Mouse (Mus musculus): ENCODE data around the gene Sds.

Sds gene

DNA sequence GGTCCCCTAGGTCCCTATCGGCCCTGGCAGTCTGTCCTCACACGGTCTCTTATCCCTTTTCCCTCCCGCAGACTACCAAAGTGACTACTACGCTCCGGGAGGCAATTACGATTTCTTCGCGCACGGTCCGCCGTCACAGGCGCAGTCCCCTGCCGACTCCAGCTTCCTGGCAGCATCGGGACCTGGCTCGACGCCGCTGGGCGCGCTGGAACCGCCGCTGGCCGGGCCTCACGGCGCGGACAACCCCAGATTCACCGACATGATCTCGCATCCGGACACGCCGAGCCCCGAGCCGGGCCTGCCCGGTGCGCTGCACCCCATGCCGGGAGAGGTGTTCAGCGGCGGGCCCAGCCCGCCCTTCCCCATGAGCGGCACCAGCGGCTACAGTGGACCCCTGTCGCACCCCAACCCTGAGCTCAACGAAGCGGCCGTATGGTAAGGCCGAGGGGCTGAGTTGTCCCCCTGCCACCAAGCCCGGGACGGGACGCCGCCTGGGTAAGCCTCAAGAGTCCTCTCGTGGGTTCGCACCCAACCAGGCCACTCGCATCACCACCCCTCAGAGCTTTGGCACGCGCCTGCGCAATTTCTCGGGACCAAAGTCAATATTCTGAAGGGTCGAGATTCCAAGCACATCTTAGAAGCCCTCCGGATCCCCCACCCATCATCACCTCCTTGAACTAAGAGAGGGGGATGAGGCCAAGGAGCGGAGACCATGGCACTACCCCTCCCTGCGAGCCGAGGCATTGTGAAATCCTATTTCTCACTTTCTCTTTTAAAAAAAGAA, 36.2 kb upstream of the Sds start:
- DNase-seq (ENCODE audit: low read depth, low spot score) = no peak

DNA sequence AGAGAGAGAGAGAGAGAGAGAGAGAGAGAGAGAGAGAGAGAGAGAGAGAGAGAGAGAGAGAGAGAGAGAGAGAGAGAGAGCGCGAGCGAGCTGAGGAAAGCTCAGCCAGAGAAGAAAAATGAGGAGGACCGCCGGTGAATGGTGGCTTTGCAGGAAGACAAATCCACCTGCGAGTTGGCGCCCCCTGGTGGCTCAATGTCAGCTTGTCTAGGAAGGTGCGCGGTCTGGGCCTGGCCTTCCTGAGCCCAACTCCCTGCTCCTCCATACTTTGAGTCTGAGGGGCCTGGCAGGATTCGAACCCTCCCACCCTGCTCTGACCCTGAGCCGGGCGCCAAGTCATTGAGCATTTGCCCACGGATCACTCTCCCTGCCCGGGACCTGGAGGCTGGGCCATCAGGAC, 35.6 kb upstream of the Sds start:
- DNase-seq (ENCODE audit: low read depth, low spot score) = peak; percentile 68

DNA sequence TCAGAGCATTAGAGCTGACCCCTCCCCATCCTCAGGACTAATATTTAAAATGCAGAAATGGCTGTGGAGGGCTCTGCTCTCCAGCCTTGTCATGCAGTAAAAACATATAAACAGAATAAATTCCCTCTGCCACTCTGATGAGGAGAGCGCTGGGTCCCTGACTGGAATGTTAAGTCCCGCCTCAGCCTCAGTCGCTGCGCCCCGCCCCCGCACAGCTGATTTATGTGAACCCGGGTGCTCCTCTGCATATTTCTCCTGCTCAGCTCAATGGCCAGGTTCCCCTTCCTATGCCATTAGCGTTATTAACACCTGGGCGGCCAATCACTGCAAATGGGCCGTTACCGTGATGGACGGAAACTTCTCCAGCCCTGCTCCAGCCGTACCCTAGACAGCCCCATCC, 29.0 kb upstream of the Sds start:
- no peak for DNase-seq (ENCODE audit: low read depth, low spot score)

DNA sequence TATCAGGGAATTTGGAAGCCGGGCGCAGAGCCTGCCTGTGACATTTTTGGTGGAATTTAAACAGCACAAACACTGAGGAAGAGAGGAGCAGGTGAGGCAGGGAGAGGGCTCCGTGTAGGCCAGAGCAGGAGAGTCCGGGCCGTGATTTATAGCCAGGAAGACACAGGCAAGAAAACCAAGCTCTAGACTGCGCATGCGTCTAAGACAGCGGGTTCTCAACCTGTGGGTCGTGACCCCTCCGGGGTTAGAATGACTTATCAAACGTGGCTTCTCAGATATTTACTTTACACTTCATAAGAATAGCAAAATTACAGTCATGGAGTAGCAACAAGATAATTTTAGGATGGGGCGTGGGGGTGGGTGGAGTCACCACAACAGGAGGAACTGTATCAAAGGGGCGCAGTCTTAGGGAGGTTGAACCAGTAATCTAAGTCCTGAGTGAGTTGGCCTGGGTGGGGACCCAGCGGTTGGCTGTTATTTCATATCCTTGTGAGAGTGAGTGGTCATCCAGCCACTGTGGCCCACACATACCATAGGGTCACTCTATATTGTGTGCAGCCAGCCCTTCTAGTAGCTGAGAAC, 21.5 kb upstream of the Sds start:
- DNase-seq (ENCODE audit: low read depth, low spot score) = no peak

DNA sequence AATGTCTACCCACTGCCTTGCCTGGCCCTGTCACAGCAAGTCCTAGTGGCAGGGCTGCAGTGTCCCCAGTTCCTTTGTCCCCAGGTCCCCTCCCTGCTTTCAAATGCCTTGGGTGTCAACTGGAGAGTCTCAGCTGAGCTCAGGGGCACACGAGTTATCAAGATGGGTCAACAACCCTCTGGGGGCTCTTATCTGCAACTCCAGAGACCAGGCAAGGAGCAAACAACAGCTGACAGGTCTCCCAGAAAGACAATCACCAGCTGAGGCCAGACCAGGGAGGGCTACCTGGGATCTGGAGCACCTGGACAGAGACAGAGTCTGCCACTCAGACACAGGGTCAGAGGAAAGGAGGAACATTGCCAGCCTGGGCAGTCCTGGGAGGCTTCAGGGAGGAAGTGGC, 20.1 kb upstream of the Sds start:
- DNase-seq (ENCODE audit: low read depth, low spot score) = no peak

DNA sequence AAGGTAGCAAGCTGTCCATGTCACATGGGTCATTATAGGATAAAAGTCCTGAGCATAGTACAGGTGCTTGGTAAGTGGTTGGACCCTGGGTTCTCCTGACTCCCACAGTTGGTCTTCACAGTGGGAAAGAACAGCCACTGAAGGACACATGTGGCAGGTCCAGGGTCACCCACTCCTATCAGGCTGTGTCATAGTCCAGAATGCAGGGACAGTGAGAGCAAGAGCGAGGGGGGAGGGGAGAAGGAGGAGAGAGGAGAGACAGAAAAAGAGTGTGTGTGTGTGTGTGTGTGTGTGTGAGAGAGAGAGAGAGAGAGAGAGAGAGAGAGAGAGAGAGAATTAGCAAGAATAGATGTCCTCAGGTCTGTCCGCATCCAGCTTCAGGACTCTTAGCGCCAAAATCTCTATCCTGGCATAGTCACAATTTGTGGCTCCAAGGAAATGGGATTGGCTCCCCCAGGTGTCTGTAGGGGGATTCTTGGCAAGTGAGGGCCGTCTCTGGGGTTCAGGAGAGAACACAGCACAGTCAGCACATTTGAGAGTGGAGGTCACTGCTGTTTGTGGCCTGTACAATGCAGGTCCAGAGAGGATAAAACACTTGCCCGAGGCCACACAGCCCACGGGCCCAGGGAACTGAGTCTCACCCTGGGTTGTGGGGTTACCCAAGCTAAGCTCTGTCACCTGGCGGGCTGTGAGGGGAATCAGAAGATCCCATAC, 19.3 kb upstream of the Sds start:
- DNase-seq (ENCODE audit: low read depth, low spot score) = no peak

GRCm38 (mm10) chr5:120457628-120458027, 18.7 kb upstream of the Sds start:
- DNase-seq (ENCODE audit: low read depth, low spot score) = peak; percentile 79

DNA sequence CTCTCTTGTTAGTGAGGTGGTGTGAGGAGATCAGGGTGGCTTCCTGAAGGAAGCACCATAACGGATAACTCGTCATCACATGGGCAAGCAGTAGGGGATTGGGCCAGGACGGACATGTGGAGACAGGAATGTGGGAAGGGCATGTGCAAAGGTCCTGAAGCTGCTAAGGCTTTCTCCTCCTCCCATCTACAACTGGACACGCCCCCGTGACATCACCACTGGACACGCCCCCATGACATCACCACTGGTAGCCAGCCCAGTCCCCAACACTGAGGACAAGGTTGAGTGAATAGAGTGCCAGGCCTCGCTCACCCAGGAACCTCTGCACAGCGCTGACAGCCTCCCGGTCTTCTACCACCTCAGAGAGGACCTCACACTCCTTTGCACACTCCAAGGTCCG, 17.2 kb upstream of the Sds start:
- no peak for DNase-seq (ENCODE audit: low read depth, low spot score)

GRCm38 (mm10) chr5:120461902-120462301, 14.4 kb upstream of the Sds start:
- no peak for DNase-seq (ENCODE audit: low read depth, low spot score)

DNA sequence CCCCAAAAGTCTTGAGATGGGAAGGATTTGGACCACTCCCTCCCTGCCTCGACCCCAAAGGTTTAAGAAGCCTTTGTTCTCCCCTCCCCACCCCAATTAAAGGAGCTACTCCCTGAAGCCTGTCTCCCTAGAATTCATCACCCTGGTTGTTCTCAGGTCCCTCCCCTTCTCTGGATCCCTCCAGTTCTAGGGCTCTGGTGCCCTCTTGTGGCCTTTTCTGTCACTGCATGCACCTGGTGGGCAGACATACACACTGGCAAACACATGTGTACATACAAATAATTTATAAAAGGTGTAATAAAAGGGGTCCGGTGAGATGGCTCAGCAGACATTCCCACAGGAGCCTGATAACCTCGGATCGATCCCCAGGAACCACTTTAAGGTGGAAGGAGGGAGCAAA, 12.0 kb upstream of the Sds start:
- DNase-seq (ENCODE audit: low read depth, low spot score) = peak; percentile 53

GRCm38 (mm10) chr5:120465062-120465461, 11.3 kb upstream of the Sds start:
- DNase-seq (ENCODE audit: low read depth, low spot score) = peak; percentile 64

DNA sequence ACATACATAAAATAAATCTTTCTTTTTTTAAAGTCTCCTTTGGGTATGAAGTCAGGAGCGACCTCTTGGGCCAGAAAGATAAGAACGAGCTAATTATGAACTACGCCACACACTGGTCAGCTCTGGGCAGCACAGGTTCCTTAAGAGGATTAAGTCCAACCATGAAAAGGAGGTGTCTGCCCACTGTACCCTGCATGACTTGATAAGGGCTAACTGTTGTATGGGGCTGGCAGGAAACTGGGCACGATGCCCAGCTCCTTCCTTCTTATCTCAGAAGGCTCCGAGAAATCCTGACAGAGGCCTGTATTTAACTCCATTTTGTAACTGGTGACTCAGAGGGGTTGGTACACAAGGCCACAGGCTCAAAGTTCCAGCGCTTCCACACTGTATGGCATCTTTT, 10.5 kb upstream of the Sds start:
- DNase-seq (ENCODE audit: low read depth, low spot score) = no peak

- no peak for DNase-seq (ENCODE audit: low read depth, low spot score)
These were observed 9.3 kb upstream of the Sds start for GRCm38 (mm10) chr5:120467026-120467425.

GRCm38 (mm10) chr5:120468336-120468735, 8.0 kb upstream of the Sds start:
- DNase-seq (ENCODE audit: low read depth, low spot score) = no peak

DNA sequence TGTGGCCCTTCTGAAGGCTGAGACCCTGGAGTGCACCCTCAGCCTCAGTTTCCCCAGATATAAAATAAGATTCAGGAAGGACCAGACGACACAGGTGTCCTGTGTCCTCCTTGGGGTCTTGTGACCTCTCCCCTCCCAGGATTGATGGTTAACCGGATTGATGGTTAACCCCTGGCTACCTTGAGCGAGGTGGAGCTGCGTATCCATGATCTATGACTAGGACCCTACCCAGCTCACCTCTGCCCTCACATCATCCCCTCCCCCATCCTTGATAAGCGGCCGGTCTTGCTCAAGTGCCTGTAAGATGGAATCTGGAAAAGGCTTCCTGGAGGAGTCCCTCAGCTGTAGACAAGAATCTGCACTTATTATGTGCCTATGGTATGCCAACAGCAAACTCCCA, 7.5 kb upstream of the Sds start:
- no peak for DNase-seq (ENCODE audit: low read depth, low spot score)

DNA sequence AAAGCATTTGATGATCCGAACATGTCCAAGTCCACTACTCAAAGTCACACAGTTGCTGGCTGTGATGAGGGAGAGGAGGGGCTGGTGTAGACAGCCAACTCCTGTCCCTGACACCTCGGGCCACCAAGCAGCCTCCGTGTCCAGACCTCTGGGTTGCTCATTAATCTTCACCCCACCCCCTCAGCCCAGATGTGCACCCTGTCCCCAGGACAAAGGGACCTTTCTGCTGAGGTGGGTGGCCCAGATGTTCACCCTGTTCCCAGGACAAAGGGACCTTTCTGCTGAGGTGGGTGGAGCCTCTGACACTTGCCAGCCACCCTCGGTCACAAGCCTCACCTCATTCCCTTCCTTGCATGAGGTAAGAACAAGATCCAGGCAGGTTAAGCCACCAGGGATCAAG, 4.8 kb upstream of the Sds start:
- no peak for DNase-seq (ENCODE audit: low read depth, low spot score)

DNA sequence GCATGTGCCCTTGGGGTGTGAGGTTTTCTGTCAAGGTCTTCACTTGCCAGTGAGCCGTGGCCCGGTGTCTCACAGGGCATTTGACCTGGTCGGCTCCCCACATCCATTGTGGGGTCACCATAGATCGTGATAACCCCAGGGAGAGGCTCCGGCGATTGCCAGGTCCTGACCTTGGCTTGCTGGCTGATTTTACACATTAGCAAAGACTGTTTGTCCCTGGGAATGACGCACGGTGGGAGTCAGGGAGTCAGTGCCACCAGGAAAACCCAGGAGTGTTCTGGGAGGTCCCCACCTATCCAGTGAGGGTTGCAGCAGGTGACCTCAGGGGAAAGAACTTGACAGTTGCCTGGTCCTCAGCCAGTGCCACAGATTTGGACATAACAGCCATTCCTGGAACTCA, 3.6 kb upstream of the Sds start, which contains the start of gene Sdsl:
Gene Sdsl (minus strand): TSS at position 41 of the 400 bp plus-strand sequence.
- DNase-seq (ENCODE audit: low read depth, low spot score) = no peak

- DNase-seq (ENCODE audit: low read depth, low spot score) = no peak
These were observed 3.0 kb upstream of the Sds start for GRCm38 (mm10) chr5:120473361-120473760.

DNA sequence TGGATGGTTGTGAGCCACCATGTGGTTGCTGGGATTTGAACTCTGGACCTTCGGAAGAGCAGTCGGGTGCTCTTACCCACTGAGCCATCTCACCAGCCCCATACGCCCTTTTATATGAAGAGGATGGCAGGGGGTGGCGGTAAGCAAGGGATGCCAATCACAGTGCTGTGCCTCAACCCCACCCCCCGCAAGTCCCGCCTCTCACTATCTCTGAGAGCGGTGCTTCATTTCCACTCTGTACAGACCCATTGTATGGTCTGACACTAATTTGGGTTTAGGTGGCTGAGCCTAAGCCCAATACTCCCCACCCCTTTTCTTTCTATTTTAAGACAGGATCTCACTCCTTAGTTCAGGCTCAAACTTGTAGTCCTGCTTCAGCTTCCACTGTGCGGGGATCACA, 465 bp upstream of the Sds start:
- DNase-seq (ENCODE audit: low read depth, low spot score) = no peak

DNA sequence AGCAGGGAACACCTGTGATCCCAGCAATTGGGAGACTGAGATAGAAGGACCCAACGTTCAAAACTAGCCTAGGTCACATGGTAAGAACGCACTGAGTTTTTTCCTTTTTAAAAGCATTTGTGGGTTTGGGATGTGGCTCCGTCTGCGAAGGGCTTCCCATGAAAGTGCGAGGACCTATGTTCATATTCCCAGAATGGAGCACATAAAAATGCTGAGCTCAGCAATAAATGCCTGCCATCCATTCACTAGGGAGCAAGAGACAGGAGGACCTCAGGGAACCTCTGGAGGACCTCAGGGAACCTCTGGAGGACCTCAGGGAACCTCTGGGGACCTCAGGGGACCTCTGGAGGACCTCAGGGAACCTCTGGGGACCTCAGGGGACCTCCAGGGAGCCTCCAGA, 1.7 kb downstream of the Sds start:
- DNase-seq (ENCODE audit: low read depth, low spot score) = no peak

GRCm38 (mm10) chr5:120479538-120479937, 3.2 kb downstream of the Sds start:
- peak; percentile 43 for DNase-seq (ENCODE audit: low read depth, low spot score)

DNA sequence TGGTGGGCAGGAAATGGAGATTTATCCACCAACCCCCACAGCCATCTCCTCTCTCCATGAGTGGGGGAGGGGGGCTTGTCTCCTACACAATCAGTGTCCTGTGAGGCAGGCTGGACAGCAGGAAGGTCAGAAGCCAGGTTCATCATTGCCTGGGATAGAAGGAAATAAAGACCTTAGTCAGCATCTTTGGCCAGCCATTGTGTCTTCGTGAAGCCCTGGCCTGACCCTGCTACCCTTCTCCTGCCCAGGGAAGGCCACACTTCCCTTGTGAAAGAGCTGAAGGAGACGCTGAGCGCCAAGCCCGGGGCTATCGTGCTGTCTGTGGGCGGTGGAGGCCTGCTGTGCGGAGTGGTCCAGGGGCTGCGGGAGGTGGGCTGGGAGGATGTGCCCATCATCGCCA, 4.9 kb downstream of the Sds start:
- no peak for DNase-seq (ENCODE audit: low read depth, low spot score)

DNA sequence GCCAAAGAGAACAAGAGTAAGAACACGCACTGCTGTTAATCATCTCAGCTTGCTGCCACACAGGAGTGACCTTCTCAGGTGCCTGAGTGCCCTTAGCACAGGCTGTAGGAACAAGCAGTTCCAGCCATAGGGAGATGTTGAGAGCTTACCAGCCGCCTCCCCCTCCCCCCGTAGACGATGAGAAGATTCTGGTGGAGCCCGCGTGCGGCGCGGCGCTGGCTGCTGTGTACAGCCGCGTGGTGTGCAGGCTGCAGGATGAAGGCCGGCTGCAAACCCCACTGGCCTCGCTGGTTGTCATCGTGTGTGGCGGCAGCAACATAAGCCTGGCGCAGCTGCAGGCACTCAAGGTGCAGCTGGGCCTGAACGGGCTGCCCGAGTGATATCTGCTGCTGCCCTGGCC, 7.1 kb downstream of the Sds start:
- no peak for DNase-seq (ENCODE audit: low read depth, low spot score)
